Mouse (Mus musculus) gastrocnemius, postnatal 4 days (tissue): ENCODE measurements around the gene Ifngr2. TPM values are rescaled to one million over a fixed set of nuclear protein-coding genes. Genes with fewer than 3 reads are reported as not detected.

ENCODE experiments used
- DNase-seq, 2 experiments: peaks; one replicate each; pipeline ENCODE4 v3.0.0; 2021 to 2022; ENCODE audit warnings: low spot score in 2 of 2, mixed read lengths in 2 of 2
- microRNA-seq: library from miRNA; unstranded; fragments of <30 nt; microRNA quantifications from one replicate; pipeline ENCODE4 v1.2.0, GENCODE M21; 2021
- total RNA-seq, 2 experiments: library from RNA; stranded (reverse); gene quantifications; 2 replicates each; pipeline ENCODE4 v1.2.3; 2021

Gene Ifngr2
- total RNA-seq, 2 experiments from 2014 or later, result 47.9 to 52.5 TPM

GRCm38 (mm10) chr16:91601693-91602092 lies 54.8 kb downstream of the Ifngr2 start:
- no peak for DNase-seq

- DNase-seq, result no peak
Measured at GRCm38 (mm10) chr16:91605156-91605555, 58.3 kb downstream of the Ifngr2 start.

GRCm38 (mm10) chr16:91606958-91607357 lies 60.1 kb downstream of the Ifngr2 start:
- no peak for DNase-seq

- peak in 1 of 2 experiments; percentile 38 for DNase-seq
Measured at GRCm38 (mm10) chr16:91609501-91610245, 62.8 kb downstream of the Ifngr2 start.

- no peak for DNase-seq
Measured at GRCm38 (mm10) chr16:91611248-91611647, 64.4 kb downstream of the Ifngr2 start.

GRCm38 (mm10) chr16:91612525-91612924 lies 65.7 kb downstream of the Ifngr2 start:
- DNase-seq, result no peak

- DNase-seq, result no peak
Measured at GRCm38 (mm10) chr16:91614552-91614951, 67.7 kb downstream of the Ifngr2 start.

Small RNAs within 50 kb of the gene (microRNA-seq; reads per million reads assigned to microRNA genes)
- not detected for gene Mir6367

Other genes starting within 250 kb of the Ifngr2 start
- gene Ifnar2, start 174.3 kb upstream of the Ifngr2 start, total RNA-seq, result 10 to 100 TPM; 26.1 to 31.4 TPM
- gene Gm21970, start 155.4 kb upstream of the Ifngr2 start, total RNA-seq, result not detected
- gene Il10rb, start 140.9 kb upstream of the Ifngr2 start, total RNA-seq, result 10 to 100 TPM; 26.3 to 27.4 TPM
- gene Ifnar1, start 61.8 kb upstream of the Ifngr2 start, total RNA-seq, result 10 to 100 TPM; 61.8 to 63.4 TPM
- 10 to 100 TPM; 12.3 to 12.8 TPM for gene Tmem50b, start 50.7 kb downstream of the Ifngr2 start, total RNA-seq
- gene Dnajc28, start 72.0 kb downstream of the Ifngr2 start, total RNA-seq, result 1 to 10 TPM; 2.9 to 3.9 TPM
- gene Gart, start 99.9 kb downstream of the Ifngr2 start, total RNA-seq, result 10 to 100 TPM; 73.3 to 83.7 TPM
- 100 to 1,000 TPM; 169 to 203 TPM for gene Son, start 100.4 kb downstream of the Ifngr2 start, total RNA-seq
- gene Donson, start 141.7 kb downstream of the Ifngr2 start, total RNA-seq, result 1 to 10 TPM; 6.9 to 9.6 TPM
- gene Cryzl1, start 181.9 kb downstream of the Ifngr2 start, total RNA-seq, result 10 to 100 TPM; 26.6 to 27.2 TPM
- 10 to 100 TPM; 80.4 to 82.9 TPM for gene Itsn1, start 182.2 kb downstream of the Ifngr2 start, total RNA-seq